Mouse (Mus musculus) forebrain, embryonic 10.5 days (tissue): Measurements from ENCODE around the gene Sfxn5. TPM values are rescaled to one million over a fixed set of nuclear protein-coding genes. Genes with fewer than 3 reads are reported as not detected.

Experiments used
- DNase-seq: peaks from one replicate; pipeline ENCODE4 v3.0.0-alpha.2; 2017; ENCODE audit warnings: low spot score; ENCODE audit errors: extremely low spot score
- H3K27ac ChIP-seq: fragments of 300-500 bp; sonication (generic); 2 replicates; pipeline ENCODE4 v1.5.1; 2016; ENCODE audit warnings: mild to moderate bottlenecking
- H3K27me3 ChIP-seq: fragments of 300-500 bp; sonication (generic); 2 replicates; pipeline ENCODE4 v1.6.1; 2016; ENCODE audit warnings: mild to moderate bottlenecking; ENCODE audit not compliant: poor library complexity, severe bottlenecking
- H3K36me3 ChIP-seq: fragments of 300-500 bp; sonication (generic); replicated peaks from 2 replicates; pipeline ENCODE4 v1.6.1; 2016; ENCODE audit warnings: mild to moderate bottlenecking, moderate library complexity
- H3K4me1 ChIP-seq: fragments of 300-500 bp; sonication (generic); 2 replicates; pipeline ENCODE4 v1.6.1; 2016
- H3K4me3 ChIP-seq: fragments of 300-500 bp; sonication (generic); 2 replicates; pipeline ENCODE4 v1.5.1; 2016; ENCODE audit warnings: mild to moderate bottlenecking, moderate library complexity
- H3K9me3 ChIP-seq: fragments of 300-500 bp; sonication (generic); 2 replicates; pipeline ENCODE4 v1.6.1; 2016; ENCODE audit warnings: mild to moderate bottlenecking, moderate library complexity
- WGBS: fragments of 180-500 bp; shearing (Covaris S2); methylation state at CpG from one replicate; pipeline ENCODE4 v1.1.7; 2016; 5-methylcytosine and 5-hydroxymethylcytosine counted together
- polyA plus RNA-seq: library from polyadenylated mRNA; unstranded; fragments of >200 nt; fragmentation: Nextera tagmentation; extraction: Ambion mirVana; gene quantifications from 2 replicates; pipeline ENCODE4 v1.2.1, GENCODE M21; 2016

Sfxn5 gene
- polyA plus RNA-seq, 1 experiment from 2014 or later = 14.3 TPM

- no peak for DNase-seq
- Histone ChIP-seq H3K4me3 (no peak overlapping the region), H3K27me3 (peaks cover 21% of the 10 kb centered on the region), H3K9me3 (no peaks in the 10 kb centered on the region), H3K27ac (0 out of 2 replicates have a peak overlapping the region, but pooled peaks have one; percentile 35), H3K4me1 (peaks cover 58% of the 10 kb centered on the region), H3K36me3 (0 out of 2 replicates have a peak, but pooled peaks cover 4% of the 10 kb centered on the region)
- 86% methylated on average over 17 of the region's 17 CpGs for WGBS
These were observed 80.8 kb downstream of the Sfxn5 start for GRCm38 (mm10) chr6:85252251-85253058.

- Histone ChIP-seq H3K4me3 (no peak overlapping the region), H3K4me1 (peaks cover 55% of the 10 kb centered on the region), H3K9me3 (no peaks in the 10 kb centered on the region), H3K36me3 (0 out of 2 replicates have a peak, but pooled peaks cover 4% of the 10 kb centered on the region), H3K27me3 (0 out of 2 replicates have a peak, but pooled peaks cover 6% of the 10 kb centered on the region), H3K27ac (peak overlapping the region; percentile 35; the same call in 1 of the 2 replicates)
- 39% methylated on average over 6 of the region's 6 CpGs for WGBS
- no peak for DNase-seq
These were observed 82.4 kb downstream of the Sfxn5 start for GRCm38 (mm10) chr6:85250811-85251241.

- 80% methylated on average over 9 of the region's 9 CpGs for WGBS
- Histone ChIP-seq H3K27ac (no peak overlapping the region), H3K4me3 (no peak overlapping the region), H3K36me3 (peaks cover 11% of the 10 kb centered on the region), H3K9me3 (no peaks in the 10 kb centered on the region; the same call in 1 of the 2 replicates), H3K27me3 (0 out of 2 replicates have a peak, but pooled peaks cover 6% of the 10 kb centered on the region), H3K4me1 (peaks cover 49% of the 10 kb centered on the region)
- DNase-seq = no peak
These were observed 83.4 kb downstream of the Sfxn5 start for GRCm38 (mm10) chr6:85249821-85250220.

GRCm38 (mm10) chr6:85239044-85239489 is 94.2 kb downstream of the Sfxn5 start:
- peak; percentile 80 for DNase-seq
- H3K27ac ChIP-seq = no peak overlapping the region
- WGBS = 11% methylated on average over 4 of the region's 4 CpGs

GRCm38 (mm10) chr6:85237595-85238337 is 95.5 kb downstream of the Sfxn5 start:
- DNase-seq = no peak
- no peaks in the 10 kb centered on the region for H3K36me3 ChIP-seq
- H3K27me3 ChIP-seq = peaks cover 28% of the 10 kb centered on the region
- WGBS = 56% methylated on average over 10 of the region's 10 CpGs
- H3K4me1 ChIP-seq = peaks cover 70% of the 10 kb centered on the region
- H3K27ac ChIP-seq = peak overlapping the region; percentile 44; the same call in 1 of the 2 replicates
- no peaks in the 10 kb centered on the region for H3K9me3 ChIP-seq
- H3K4me3 ChIP-seq = no peak overlapping the region

More at GRCm38 (mm10) chr6:85239044-85239489, 94.2 kb downstream of the Sfxn5 start:
- Histone ChIP-seq H3K27me3 (peaks cover 16% of the 10 kb centered on the region; the same call in 1 of the 2 replicates), H3K4me1 (peaks cover 64% of the 10 kb centered on the region), H3K36me3 (no peaks in the 10 kb centered on the region), H3K4me3 (no peak overlapping the region), H3K9me3 (no peaks in the 10 kb centered on the region)

- no peak overlapping the region for H3K27ac ChIP-seq
- 37% methylated on average over 5 of the region's 5 CpGs for WGBS
- H3K36me3 ChIP-seq = no peaks in the 10 kb centered on the region
- H3K27me3 ChIP-seq = peaks cover 35% of the 10 kb centered on the region
- H3K4me3 ChIP-seq = no peak overlapping the region
- no peak for DNase-seq
- H3K9me3 ChIP-seq = no peaks in the 10 kb centered on the region
- peaks cover 77% of the 10 kb centered on the region for H3K4me1 ChIP-seq
These were observed 96.2 kb downstream of the Sfxn5 start for GRCm38 (mm10) chr6:85237001-85237400.

GRCm38 (mm10) chr6:85234796-85235195 is 98.4 kb downstream of the Sfxn5 start:
- Histone ChIP-seq H3K4me3 (no peak overlapping the region), H3K36me3 (no peaks in the 10 kb centered on the region), H3K27me3 (peaks cover 55% of the 10 kb centered on the region), H3K27ac (peak overlapping the region; percentile 70), H3K4me1 (peaks cover 78% of the 10 kb centered on the region), H3K9me3 (no peaks in the 10 kb centered on the region)
- WGBS = 25% methylated on average over 5 of the region's 5 CpGs
- no peak for DNase-seq

- H3K4me1 ChIP-seq = peaks cover 62% of the 10 kb centered on the region
- H3K27ac ChIP-seq = peak overlapping the region; percentile 63
- DNase-seq = no peak
- peaks cover 6% of the 10 kb centered on the region; the same call in 1 of the 2 replicates for H3K36me3 ChIP-seq
- WGBS = 45% methylated on average over 7 of the region's 7 CpGs
- H3K4me3 ChIP-seq = no peak overlapping the region
- peaks cover 65% of the 10 kb centered on the region for H3K27me3 ChIP-seq
- H3K9me3 ChIP-seq = no peaks in the 10 kb centered on the region
These were observed 100.2 kb downstream of the Sfxn5 start for GRCm38 (mm10) chr6:85232836-85233623.

GRCm38 (mm10) chr6:85232045-85232444 is 101.2 kb downstream of the Sfxn5 start:
- H3K4me1 ChIP-seq = peaks cover 57% of the 10 kb centered on the region
- no peak for DNase-seq
- peak overlapping the region; percentile 63 for H3K27ac ChIP-seq
- H3K27me3 ChIP-seq = peaks cover 58% of the 10 kb centered on the region
- 16% methylated on average over 4 of the region's 4 CpGs for WGBS
- no peak overlapping the region for H3K4me3 ChIP-seq
- H3K36me3 ChIP-seq = peaks cover 8% of the 10 kb centered on the region; the same call in 1 of the 2 replicates
- H3K9me3 ChIP-seq = no peaks in the 10 kb centered on the region

GRCm38 (mm10) chr6:85231469-85231868 is 101.8 kb downstream of the Sfxn5 start:
- H3K36me3 ChIP-seq = peaks cover 8% of the 10 kb centered on the region; the same call in 1 of the 2 replicates
- 29% methylated on average over 6 of the region's 6 CpGs for WGBS
- H3K27ac ChIP-seq = peak overlapping the region; percentile 63
- H3K4me3 ChIP-seq = no peak overlapping the region
- DNase-seq = no peak
- H3K4me1 ChIP-seq = peaks cover 59% of the 10 kb centered on the region
- H3K27me3 ChIP-seq = peaks cover 53% of the 10 kb centered on the region
- H3K9me3 ChIP-seq = no peaks in the 10 kb centered on the region

GRCm38 (mm10) chr6:85230762-85231161 is 102.5 kb downstream of the Sfxn5 start:
- H3K9me3 ChIP-seq = no peaks in the 10 kb centered on the region
- peaks cover 8% of the 10 kb centered on the region; the same call in 1 of the 2 replicates for H3K36me3 ChIP-seq
- peaks cover 58% of the 10 kb centered on the region for H3K4me1 ChIP-seq
- no peak for DNase-seq
- 85% methylated on average over 3 of the region's 3 CpGs for WGBS
- no peak overlapping the region for H3K27ac ChIP-seq
- H3K27me3 ChIP-seq = peaks cover 57% of the 10 kb centered on the region
- H3K4me3 ChIP-seq = no peak overlapping the region

- H3K4me3 ChIP-seq = no peak overlapping the region
- peaks cover 59% of the 10 kb centered on the region for H3K4me1 ChIP-seq
- WGBS = 91% methylated on average over 2 of the region's 2 CpGs
- peak overlapping the region; percentile 69 for H3K27ac ChIP-seq
- peaks cover 11% of the 10 kb centered on the region; the same call in 1 of the 2 replicates for H3K36me3 ChIP-seq
- no peak for DNase-seq
- H3K9me3 ChIP-seq = peaks cover 3% of the 10 kb centered on the region; the same call in 1 of the 2 replicates
- H3K27me3 ChIP-seq = peaks cover 58% of the 10 kb centered on the region
These were observed 105.7 kb downstream of the Sfxn5 start for GRCm38 (mm10) chr6:85227520-85227919.
